Mouse (Mus musculus) left cerebral cortex, postnatal 10 days (tissue): ENCODE results near the gene Dars2. TPM values are rescaled to one million over a fixed set of nuclear protein-coding genes. Genes with fewer than 3 reads are reported as not detected.

Experiments
- DNase-seq, 2 experiments: peaks; one replicate each; pipeline ENCODE4 v3.0.0; 2021 to 2022; ENCODE audit warnings: low spot score in 2 of 2, mixed read lengths in 1 of 2; ENCODE audit errors: extremely low spot score in 1 of 2
- intact Hi-C: fragments of 180-260 bp; cut with DNase I; formaldehyde crosslinking; loops from one replicate; pipeline ENCODE4 v1.15.1; 2025
- total RNA-seq, 2 experiments: library from RNA; stranded (reverse); gene quantifications; 2 replicates each; pipeline ENCODE4 v1.2.3; 2021

Gene Dars2
- 10 to 100 TPM; 23.3 to 27.8 TPM for total RNA-seq

GRCm38 (mm10) chr1:161070352-161071271 lies at the start of gene Dars2, which contains the start of gene Cenpl:
Gene Dars2, minus strand, starts transcription at chr1:161070658.
Gene Cenpl, plus strand, starts transcription at chr1:161070713.
- DNase-seq = peak; percentile 96 to 98

GRCm38 (mm10) chr1:161114591-161114990 lies 44.1 kb upstream of the Dars2 start:
- intact Hi-C loops = no loop called here
- no peak for DNase-seq

More at GRCm38 (mm10) chr1:161070352-161071271, at the start of gene Dars2, which contains the start of gene Cenpl:
- intact Hi-C loops = no loop called here

- no peak for DNase-seq
- intact Hi-C loops = no loop called here
Observed at GRCm38 (mm10) chr1:161109216-161109615, 38.8 kb upstream of the Dars2 start.

GRCm38 (mm10) chr1:161103842-161104241 lies 33.4 kb upstream of the Dars2 start:
- intact Hi-C loops = no loop called here
- no peak for DNase-seq

GRCm38 (mm10) chr1:161099721-161100405 lies 29.4 kb upstream of the Dars2 start:
- no peak for DNase-seq
- intact Hi-C loops = no loop called here

GRCm38 (mm10) chr1:161077243-161077642 lies 6.8 kb upstream of the Dars2 start:
- intact Hi-C loops = no loop called here
- DNase-seq = no peak

- intact Hi-C loops = no loop called here
- DNase-seq = no peak
Observed at GRCm38 (mm10) chr1:161076238-161076637, 5.8 kb upstream of the Dars2 start.

GRCm38 (mm10) chr1:161071272-161071620 lies 788 bp upstream of the Dars2 start:
- intact Hi-C loops = no loop called here
- DNase-seq = no peak

GRCm38 (mm10) chr1:161063351-161063750 lies 7.1 kb downstream of the Dars2 start:
- intact Hi-C loops = no loop called here
- no peak for DNase-seq

- no peak for DNase-seq
- intact Hi-C loops = no loop called here
Observed at GRCm38 (mm10) chr1:161057164-161057563, 13.3 kb downstream of the Dars2 start.

- intact Hi-C loops = no loop called here
Observed at GRCm38 (mm10) chr1:161046972-161047371, 23.5 kb downstream of the Dars2 start.

GRCm38 (mm10) chr1:161041261-161042020 lies 29.0 kb downstream of the Dars2 start:
- DNase-seq = no peak
- intact Hi-C loops = no loop called here

More at GRCm38 (mm10) chr1:161046972-161047371, 23.5 kb downstream of the Dars2 start:
- no peak for DNase-seq

- no peak for DNase-seq
- intact Hi-C loops = no loop called here
Observed at GRCm38 (mm10) chr1:161040855-161041254, 29.6 kb downstream of the Dars2 start.

- intact Hi-C loops = no loop called here
- no peak for DNase-seq
Observed at GRCm38 (mm10) chr1:161040426-161040770, 30.1 kb downstream of the Dars2 start.

GRCm38 (mm10) chr1:161039741-161040425 lies 30.6 kb downstream of the Dars2 start:
- intact Hi-C loops = no loop called here

GRCm38 (mm10) chr1:161038968-161039721 lies 31.3 kb downstream of the Dars2 start:
- intact Hi-C loops = no loop called here
- DNase-seq = no peak

More at GRCm38 (mm10) chr1:161039741-161040425, 30.6 kb downstream of the Dars2 start:
- no peak for DNase-seq

- DNase-seq = no peak
- intact Hi-C loops = no loop called here
Observed at GRCm38 (mm10) chr1:161038004-161038403, 32.5 kb downstream of the Dars2 start.

- no peak for DNase-seq
- intact Hi-C loops = no loop called here
Observed at GRCm38 (mm10) chr1:161037599-161037998, 32.9 kb downstream of the Dars2 start.
